Mouse (Mus musculus) embryonic fibroblast, embryonic 13.5 days (primary cell): Measurements from ENCODE around the gene Ptpn13.

Experiments used
- CTCF ChIP-seq: IDR thresholded peaks from 2 replicates; pipeline ENCODE4 v1.5.1; 2011; ENCODE audit warnings: mild to moderate bottlenecking, control low read depth, low read length, moderate library complexity, borderline replicate concordance; ENCODE audit not compliant: insufficient read depth
- POLR2A ChIP-seq: IDR thresholded peaks from 2 replicates; pipeline ENCODE4 v1.6.1; 2011; ENCODE audit warnings: low read depth, mild to moderate bottlenecking, control low read depth, low read length, moderate library complexity

DNA sequence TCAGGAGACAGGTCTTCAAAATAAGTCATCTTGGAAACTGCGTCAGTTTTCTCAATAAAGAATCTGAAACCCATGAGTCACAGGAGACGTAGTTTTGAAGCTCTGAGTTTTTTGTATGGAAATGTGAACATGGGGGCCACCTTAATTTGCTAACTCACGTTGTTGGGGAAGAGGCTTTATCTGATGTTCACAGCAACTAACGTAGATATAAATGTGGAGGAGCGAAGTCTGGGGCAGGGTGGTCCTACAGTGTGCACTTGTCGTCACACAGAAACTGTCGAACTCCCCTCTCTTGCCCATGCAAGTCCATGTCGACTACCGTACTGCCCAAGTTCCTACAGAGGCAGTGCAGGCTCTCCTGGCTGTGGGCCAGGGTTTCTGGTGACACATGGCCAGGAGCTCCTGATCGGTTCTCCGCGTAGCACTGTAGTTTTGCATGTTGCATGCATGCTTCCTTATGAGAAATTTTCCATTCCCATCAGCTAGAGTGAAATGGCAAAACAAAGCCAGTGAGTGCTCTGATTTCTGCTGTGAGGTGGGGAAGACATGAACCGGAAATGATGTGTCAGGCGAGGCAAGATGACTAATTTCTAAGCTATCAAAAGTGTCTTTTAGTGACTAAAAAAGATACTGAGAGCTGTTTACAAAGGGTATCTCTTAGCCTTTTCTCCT lies 93.9 kb downstream of the Ptpn13 start:
- TF ChIP-seq CTCF (no peak), POLR2A (no peak)
